Comparison of ENCODE assay signal across 16 mouse cellular contexts in the genomic region with DNA sequence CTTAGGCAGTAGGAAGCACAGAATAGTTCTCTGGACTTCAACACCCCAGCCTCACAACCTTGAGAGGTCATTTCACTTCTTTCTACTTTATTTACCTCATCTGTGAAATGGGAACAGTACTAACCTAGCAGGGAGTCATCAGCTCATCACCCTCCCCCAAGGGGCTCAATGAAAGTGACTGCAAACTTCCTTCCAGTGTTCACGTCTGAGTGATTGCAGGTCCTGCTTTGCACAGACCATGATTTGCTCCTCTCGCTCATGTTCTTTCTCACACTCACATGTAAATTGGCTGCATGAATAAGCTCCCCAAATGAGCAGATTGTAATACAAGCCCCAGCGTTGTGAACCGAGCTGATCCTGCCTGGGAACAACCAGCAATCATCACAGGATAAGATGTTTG. TPM values are rescaled to one million over a fixed set of nuclear protein-coding genes. Genes with fewer than 3 reads are reported as not detected.
DNase-seq lines count a peak whose midpoint lies in the region; TF ChIP-seq lines count a peak whose summit lies in the region.
"Had no signal": no experiment of that assay in that cellular context is flagged by ENCODE, and none has a peak within 500 bp of the region (broad histone marks: within the 10 kb centered on the region; RNA-seq: fewer than 3 reads in every experiment).

No protein-coding gene starts in this region.

- no peak for TF ChIP-seq POLR2A in brain, embryonic 14.5 days (IDR thresholded peaks at IDR 0.05; ENCODE audit: borderline replicate concordance, extremely low read depth, insufficient read depth, insufficient read length, poor library complexity, severe bottlenecking)

- DNase-seq in spleen, postnatal 36 days (ENCODE audit: low spot score in 2 of 2): peak; percentile 71 to 76
- no peak for DNase-seq in spleen, postnatal 14 days (ENCODE audit: low spot score in 2 of 2)
- DNase-seq in B cell, adult 2 months: peak; percentile 14 to 27
- DNase-seq in brain, embryonic 14.5 days (ENCODE audit: low read depth): peak; percentile 30
- DNase-seq in cerebellum, postnatal 14 days: no peak
- no peak for DNase-seq in MN1 (ENCODE audit: low spot score)
- no peak for DNase-seq in thymus, adult 18-20 months
- DNase-seq: adrenal gland, adult 2 months; adrenal gland, postnatal 10 days; adrenal gland, postnatal 25 days; cerebellum, adult 11-12 months; cerebellum, adult 2 months; cerebellum, adult 9-10 months; cerebellum, postnatal 10 days; cerebellum, postnatal 36 days; embryo, embryonic 11 days had no signal

- no peak for TF ChIP-seq CTCF in brain, embryonic 14.5 days (IDR thresholded peaks at IDR 0.05; ENCODE audit: borderline replicate concordance, extremely low read depth, insufficient read depth, insufficient read length)

RNA-seq across cellular contexts. Expression of gene Dph5, which starts 36.7 kb away (rescaled TPM):
- polyA plus RNA-seq in brain, embryonic 14.5 days (2012; rRNA removed): 11.7 and 12.7 TPM in 2 replicates

Comparison
In these comparisons a context has a peak if more than half of its experiments do, and no peak if none do; other contexts are left out.
1. DNase-seq: peak in spleen, postnatal 36 days (2 of 2), B cell, adult 2 months (2 of 2) and brain, embryonic 14.5 days (single experiment); none in spleen, postnatal 14 days (0 of 2), cerebellum, postnatal 14 days (0 of 2), MN1 (single experiment) and thymus, adult 18-20 months (0 of 2).